Mouse (Mus musculus) stomach, postnatal 0 days (tissue): ENCODE data around the gene Stard7. TPM values are rescaled to one million over a fixed set of nuclear protein-coding genes. Genes with fewer than 3 reads are reported as not detected.
A peak's percentile ranks its signal among the peaks of the same experiment; 100 is the strongest.

Experiments used
- ATAC-seq: fragments of 200-750 bp; cut with Nextera tagmentation; 2 replicates; pipeline ENCODE4 v1.8.0; 2017; ENCODE audit not compliant: low FRiP score, low TSS enrichment
- DNase-seq: peaks from one replicate; pipeline ENCODE4 v3.0.0-alpha.2; 2016; ENCODE audit warnings: low spot score
- H3K27ac ChIP-seq: fragments of 300-500 bp; sonication (generic); replicated peaks from 2 replicates; pipeline ENCODE4 v1.5.1; 2014; ENCODE audit warnings: mild to moderate bottlenecking, control low read depth
- H3K27me3 ChIP-seq: fragments of 300-500 bp; sonication (generic); 2 replicates; pipeline ENCODE4 v1.6.1; 2014; ENCODE audit warnings: low read length; ENCODE audit not compliant: control insufficient read depth, insufficient read depth
- H3K36me3 ChIP-seq: fragments of 300-500 bp; sonication (generic); 2 replicates; pipeline ENCODE4 v1.6.1; 2014; ENCODE audit warnings: low read length, mixed read lengths; ENCODE audit not compliant: control insufficient read depth, insufficient read depth
- H3K4me1 ChIP-seq: fragments of 300-500 bp; sonication (generic); replicated peaks from 2 replicates; pipeline ENCODE4 v1.6.1; 2014; ENCODE audit warnings: antibody characterized with exemption; ENCODE audit not compliant: control insufficient read depth, insufficient read depth
- H3K4me2 ChIP-seq: fragments of 300-500 bp; sonication (generic); replicated peaks from 2 replicates; pipeline ENCODE4 v1.6.1; 2014; ENCODE audit warnings: low read depth, mild to moderate bottlenecking, control low read depth, moderate library complexity
- H3K4me3 ChIP-seq: fragments of 300-500 bp; sonication (generic); 2 replicates; pipeline ENCODE4 v1.5.1; 2014; ENCODE audit warnings: low read depth, low read length, control low read depth
- H3K9ac ChIP-seq: fragments of 300-500 bp; sonication (generic); 2 replicates; pipeline ENCODE4 v1.6.1; 2014; ENCODE audit warnings: mild to moderate bottlenecking, low read length, control low read depth, mixed read lengths
- H3K9me3 ChIP-seq: fragments of 300-500 bp; sonication (generic); 2 replicates; pipeline ENCODE4 v1.6.1; 2016; ENCODE audit warnings: low read length; ENCODE audit not compliant: control insufficient read depth
- CTCF ChIP-seq: IDR thresholded peaks from 2 replicates; pipeline ENCODE4 v1.5.1; 2016; ENCODE audit warnings: antibody characterized with exemption, low read depth, mild to moderate bottlenecking, moderate library complexity
- EP300 ChIP-seq: optimal IDR thresholded peaks from 2 replicates; pipeline ENCODE3; 2016; ENCODE audit warnings: antibody characterized with exemption
- WGBS: fragments of 180-500 bp; shearing (Covaris S2); extraction: QIAGEN DNeasy Blood & Tissue Kit; methylation state at CpG from one replicate; pipeline ENCODE4 v1.1.7; 2014; 5-methylcytosine and 5-hydroxymethylcytosine counted together
- polyA plus RNA-seq: library from polyadenylated mRNA; unstranded; fragments of >200 nt; fragmentation: Nextera tagmentation; extraction: Ambion mirVana; gene quantifications from 2 replicates; pipeline ENCODE4 v1.2.1, GENCODE M21; 2015

The Stard7 gene
- polyA plus RNA-seq, 1 experiment from 2014 or later: 57.3 TPM

DNA sequence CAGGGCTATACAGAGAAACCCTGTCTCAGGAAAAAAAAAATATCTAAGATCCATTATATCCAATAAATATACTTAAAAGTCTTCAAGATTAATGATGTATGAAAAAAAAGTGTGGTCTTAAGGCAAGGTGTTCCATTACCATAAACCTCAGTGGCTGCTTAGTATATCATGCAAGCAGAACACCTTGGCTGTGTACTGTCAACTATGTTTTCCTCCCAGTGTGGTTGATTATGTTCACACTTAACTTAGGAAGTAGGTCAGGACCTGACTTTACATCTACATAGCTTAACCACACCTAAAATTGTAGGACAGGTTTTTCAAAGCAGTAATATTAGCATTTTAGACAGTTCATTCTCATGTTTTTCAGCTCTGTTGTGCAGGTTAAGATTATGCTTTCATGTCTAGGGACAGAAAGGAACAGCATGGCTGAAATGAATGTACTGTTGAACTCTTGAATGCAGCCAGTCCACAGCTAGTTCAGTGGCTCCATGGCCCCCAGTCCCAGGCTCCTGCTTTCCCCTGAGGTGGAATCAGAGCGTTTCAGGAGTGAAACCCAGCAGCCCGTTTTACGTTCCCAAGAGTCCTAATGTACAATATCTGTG, 34.7 kb downstream of the Stard7 start:
- Histone ChIP-seq H3K27ac (no peak overlapping the region), H3K9me3 (no peaks in the 10 kb centered on the region), H3K4me1 (no peaks in the 10 kb centered on the region), H3K36me3 (0 out of 2 replicates have a peak, but pooled peaks cover 4% of the 10 kb centered on the region), H3K4me3 (no peak overlapping the region), H3K27me3 (no peaks in the 10 kb centered on the region), H3K9ac (no peak overlapping the region), H3K4me2 (no peak overlapping the region)
- ATAC-seq: no peak
- DNase-seq: no peak
- WGBS: 87% methylated on average over 3 of the region's 3 CpGs
- TF ChIP-seq EP300 (no peak), CTCF (no peak)

DNA sequence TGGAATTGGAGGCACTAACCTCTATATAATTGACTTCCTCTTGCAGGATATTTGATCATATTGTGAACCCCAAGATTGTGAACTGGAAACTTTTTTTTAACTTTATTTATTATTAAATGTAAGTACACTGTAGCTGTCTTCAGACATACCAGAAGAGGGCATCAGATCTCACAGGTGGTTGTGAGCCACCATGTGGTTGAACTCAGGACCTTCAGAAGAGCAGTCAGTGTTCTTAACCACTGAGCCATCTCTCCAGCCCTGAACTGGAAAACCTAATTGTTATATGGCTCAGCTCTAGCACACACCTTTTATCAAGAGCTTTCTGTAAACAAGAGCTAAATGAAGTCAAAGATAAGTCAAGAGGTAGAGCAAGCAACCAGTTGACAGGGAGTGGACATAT, 36.1 kb downstream of the Stard7 start:
- no peak for TF ChIP-seq EP300
- TF ChIP-seq CTCF: peak; percentile 45
- no peak for ATAC-seq
- H3K4me3 ChIP-seq: no peak overlapping the region
- DNase-seq: no peak
- no peaks in the 10 kb centered on the region for H3K36me3 ChIP-seq
- H3K4me2 ChIP-seq: no peak overlapping the region
- no peaks in the 10 kb centered on the region for H3K27me3 ChIP-seq
- no peaks in the 10 kb centered on the region for H3K4me1 ChIP-seq
- H3K27ac ChIP-seq: no peak overlapping the region
- no peaks in the 10 kb centered on the region for H3K9me3 ChIP-seq
- no peak overlapping the region for H3K9ac ChIP-seq

DNA sequence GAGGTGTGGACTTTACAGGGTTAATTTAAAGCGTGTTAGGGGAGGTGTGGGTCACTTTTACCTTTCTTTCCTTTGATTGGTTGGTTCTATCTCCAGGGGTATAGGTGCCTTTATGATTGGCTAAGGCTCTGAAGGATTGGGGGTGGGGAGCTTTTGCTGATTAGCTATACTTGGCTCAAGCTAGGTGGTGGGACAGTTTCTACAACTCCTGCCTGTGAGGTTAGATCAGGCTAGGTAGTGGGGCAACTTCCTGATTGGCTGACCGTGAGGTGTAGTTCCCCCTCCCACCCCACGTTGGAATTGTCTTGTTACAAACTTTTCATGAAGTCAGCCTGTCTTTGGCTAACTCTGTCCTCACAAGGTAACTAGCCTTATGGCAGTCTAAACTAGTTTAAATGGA, 37.2 kb downstream of the Stard7 start:
- Histone ChIP-seq H3K4me3 (no peak overlapping the region), H3K9me3 (no peaks in the 10 kb centered on the region), H3K27ac (no peak overlapping the region), H3K4me2 (no peak overlapping the region), H3K27me3 (no peaks in the 10 kb centered on the region), H3K36me3 (no peaks in the 10 kb centered on the region), H3K9ac (no peak overlapping the region), H3K4me1 (no peaks in the 10 kb centered on the region)
- WGBS: 33% methylated on average over 3 of the region's 3 CpGs
- no peak for ATAC-seq
- TF ChIP-seq EP300: no peak
- TF ChIP-seq CTCF: no peak
- no peak for DNase-seq

DNA sequence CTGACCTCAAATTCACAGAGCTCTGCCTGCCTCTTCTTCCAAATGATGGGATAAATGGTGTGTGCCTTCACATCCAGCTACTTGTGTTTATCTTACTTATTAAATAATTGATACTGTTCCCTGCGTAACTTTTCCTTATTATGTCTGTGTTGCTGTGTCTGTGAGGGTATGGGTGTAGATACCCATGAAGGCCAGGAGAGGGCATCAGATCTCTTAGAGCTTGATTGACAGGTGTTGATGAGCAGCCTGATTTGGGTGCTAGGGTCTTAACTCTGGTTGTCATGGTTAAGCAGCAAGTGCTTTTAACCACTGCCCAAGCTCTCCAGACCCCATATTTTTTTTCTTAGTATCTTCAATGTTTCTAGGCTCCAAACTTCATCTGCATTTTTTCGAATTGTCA, 38.6 kb downstream of the Stard7 start:
- H3K27me3 ChIP-seq: no peaks in the 10 kb centered on the region
- H3K36me3 ChIP-seq: no peaks in the 10 kb centered on the region
- H3K9me3 ChIP-seq: no peaks in the 10 kb centered on the region
- no peak overlapping the region for H3K9ac ChIP-seq
- TF ChIP-seq CTCF (peak; percentile 65), EP300 (no peak)
- WGBS: 83% methylated on average over 2 of the region's 2 CpGs
- H3K4me3 ChIP-seq: no peak overlapping the region
- no peak overlapping the region for H3K27ac ChIP-seq
- ATAC-seq: no peak
- DNase-seq: no peak
- H3K4me1 ChIP-seq: no peaks in the 10 kb centered on the region
- no peak overlapping the region for H3K4me2 ChIP-seq

DNA sequence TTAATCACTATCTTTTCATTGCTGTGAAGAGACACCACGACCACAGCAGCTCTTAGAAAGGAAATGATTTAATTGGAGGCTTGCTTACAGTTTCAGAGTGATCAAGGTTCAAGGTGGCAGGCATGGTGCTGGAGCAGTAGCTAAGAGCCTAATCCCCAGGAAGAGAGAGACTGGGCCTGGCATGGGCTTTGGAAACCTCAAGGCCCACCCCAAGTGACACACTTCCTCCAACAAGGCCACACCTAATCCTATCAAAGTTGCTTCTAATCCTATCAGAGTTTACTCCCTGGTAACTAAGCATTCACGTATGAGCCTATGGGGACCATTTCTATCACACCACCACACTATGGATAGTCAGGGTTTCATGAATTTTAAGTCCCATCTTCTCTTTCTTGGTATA, 40.2 kb downstream of the Stard7 start:
- Histone ChIP-seq H3K4me1 (no peaks in the 10 kb centered on the region), H3K27ac (no peak overlapping the region), H3K9ac (no peak overlapping the region), H3K9me3 (no peaks in the 10 kb centered on the region), H3K36me3 (no peaks in the 10 kb centered on the region), H3K27me3 (no peaks in the 10 kb centered on the region), H3K4me2 (no peak overlapping the region), H3K4me3 (no peak overlapping the region)
- whole genome bisulfite sequencing: 36% methylated on average over 2 of the region's 2 CpGs
- no peak for DNase-seq
- ATAC-seq: no peak
- no peak for TF ChIP-seq CTCF
- TF ChIP-seq EP300: no peak

DNA sequence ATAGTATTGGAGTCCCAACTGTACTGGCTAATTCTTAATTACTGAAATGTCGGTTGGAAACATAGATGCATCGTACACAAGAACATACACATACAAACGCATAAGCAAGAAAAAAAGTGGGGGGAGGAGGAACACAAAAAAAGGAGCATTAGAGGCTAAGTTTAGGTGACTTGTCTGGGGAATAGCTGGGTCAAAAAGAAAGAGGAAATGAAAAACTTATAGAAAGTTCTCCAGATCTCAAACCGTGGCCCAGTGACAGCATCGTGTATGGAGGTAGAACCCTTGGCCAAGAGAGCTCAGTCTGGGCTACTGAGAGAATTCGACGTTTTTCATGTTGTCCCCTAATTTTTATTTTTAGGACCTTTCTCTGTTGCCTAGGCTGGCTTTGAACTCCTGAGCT, 40.7 kb downstream of the Stard7 start:
- no peaks in the 10 kb centered on the region for H3K4me1 ChIP-seq
- H3K9me3 ChIP-seq: no peaks in the 10 kb centered on the region
- no peak overlapping the region for H3K4me3 ChIP-seq
- no peak overlapping the region for H3K4me2 ChIP-seq
- DNase-seq (no peak), ATAC-seq (no peak)
- 87% methylated on average over 7 of the region's 7 CpGs for WGBS
- no peaks in the 10 kb centered on the region for H3K27me3 ChIP-seq
- H3K27ac ChIP-seq: no peak overlapping the region
- no peaks in the 10 kb centered on the region for H3K36me3 ChIP-seq
- TF ChIP-seq CTCF: no peak
- TF ChIP-seq EP300: no peak
- H3K9ac ChIP-seq: no peak overlapping the region
